Mouse (Mus musculus) limb, embryonic 14.5 days (tissue): ENCODE data around the gene Gstm5. TPM values are rescaled to one million over a fixed set of nuclear protein-coding genes. Genes with fewer than 3 reads are reported as not detected.

Experiments used
- ATAC-seq: fragments of 200-750 bp; cut with Nextera tagmentation; 2 replicates; pipeline ENCODE4 v1.8.0; 2017; ENCODE audit warnings: low read depth, moderate number of reproducible peaks, moderate TSS enrichment; ENCODE audit not compliant: low FRiP score
- DNase-seq: peaks from one replicate; pipeline ENCODE4 v3.0.0-alpha.2; 2015; ENCODE audit warnings: low spot score
- H3K27ac ChIP-seq: fragments of 300-500 bp; sonication (generic); replicated peaks from 2 replicates; pipeline ENCODE4 v1.5.1; 2014; ENCODE audit warnings: low read depth, mild to moderate bottlenecking, low read length, moderate library complexity, mixed read lengths
- H3K27me3 ChIP-seq: fragments of 300-500 bp; sonication (generic); 2 replicates; pipeline ENCODE4 v1.6.1; 2014; ENCODE audit warnings: low read length, mixed read lengths; ENCODE audit not compliant: control insufficient read depth, insufficient read depth
- H3K36me3 ChIP-seq: fragments of 300-500 bp; sonication (generic); 2 replicates; pipeline ENCODE4 v1.6.1; 2014; ENCODE audit warnings: mild to moderate bottlenecking, low read length, moderate library complexity, mixed read lengths; ENCODE audit not compliant: control insufficient read depth, insufficient read depth
- H3K4me1 ChIP-seq: fragments of 300-500 bp; sonication (generic); 2 replicates; pipeline ENCODE4 v1.6.1; 2014; ENCODE audit warnings: antibody characterized with exemption, low read length, mixed read lengths; ENCODE audit not compliant: control insufficient read depth, insufficient read depth
- H3K4me2 ChIP-seq: fragments of 300-500 bp; sonication (generic); replicated peaks from 2 replicates; pipeline ENCODE4 v1.6.1; 2014; ENCODE audit warnings: low read depth, mild to moderate bottlenecking, low read length, moderate library complexity; ENCODE audit not compliant: severe bottlenecking
- H3K4me3 ChIP-seq: fragments of 300-500 bp; sonication (generic); replicated peaks from 2 replicates; pipeline ENCODE4 v1.5.1; 2014; ENCODE audit warnings: low read length
- H3K9ac ChIP-seq: fragments of 300-500 bp; sonication (generic); 2 replicates; pipeline ENCODE4 v1.6.1; 2014; ENCODE audit warnings: mild to moderate bottlenecking, low read depth, low read length, moderate library complexity; ENCODE audit not compliant: severe bottlenecking
- H3K9me3 ChIP-seq: fragments of 300-500 bp; sonication (generic); 2 replicates; pipeline ENCODE4 v1.6.1; 2016; ENCODE audit warnings: low read length; ENCODE audit not compliant: control insufficient read depth
- POLR2A ChIP-seq: fragments of 200-500 bp; IDR thresholded peaks from 2 replicates; pipeline ENCODE4 v1.8.0; 2012; ENCODE audit warnings: inconsistent platforms, mild to moderate bottlenecking, moderate library complexity, borderline replicate concordance; ENCODE audit not compliant: insufficient read depth, insufficient read length; ENCODE audit errors: extremely low read depth
- WGBS: fragments of 180-500 bp; shearing (Covaris S2); extraction: QIAGEN DNeasy Blood & Tissue Kit; methylation state at CpG from one replicate; pipeline ENCODE4 v1.1.7; 2014; 5-methylcytosine and 5-hydroxymethylcytosine counted together
- polyA plus RNA-seq, 2 experiments: library from polyadenylated mRNA; depleted of rRNA in 1 of 2; stranded (reverse) in 1 of 2; unstranded in 1 of 2; fragments of >200 nt; fragmentation: Nextera tagmentation in 1 of 2; extraction: Ambion mirVana in 1 of 2; gene quantifications; 2 replicates each; pipeline versions ENCODE4 v1.2.1 to v1.2.3; 2012 to 2014

Gstm5 gene
- polyA plus RNA-seq, 2 experiments, result 154 to 214 TPM

GRCm38 (mm10) chr3:107945729-107946128 is 50.1 kb downstream of the Gstm5 start:
- WGBS, result 49% methylated on average over 4 of the region's 4 CpGs
- no peak overlapping the region for H3K27ac ChIP-seq
- H3K4me1 ChIP-seq, result peaks cover 5% of the 10 kb centered on the region
- DNase-seq (no peak), ATAC-seq (no peak)
- no peaks in the 10 kb centered on the region for H3K27me3 ChIP-seq
- H3K9ac ChIP-seq, result no peak overlapping the region
- H3K36me3 ChIP-seq, result no peaks in the 10 kb centered on the region
- H3K4me2 ChIP-seq, result no peak overlapping the region
- no peak overlapping the region for H3K4me3 ChIP-seq
- no peak for TF ChIP-seq POLR2A
- no peaks in the 10 kb centered on the region for H3K9me3 ChIP-seq

Other genes starting within 250 kb of the Gstm5 start
- 142 and 143 TPM in 2 replicates for gene Ahcyl1, start 199.3 kb upstream of the Gstm5 start, polyA plus RNA-seq (2012; rRNA removed)
- 97.1 and 110 TPM in 2 replicates for gene Ahcyl1, start 199.3 kb upstream of the Gstm5 start, polyA plus RNA-seq (2014; fragmentation: Nextera tagmentation; extraction: Ambion mirVana)
- 14.9 and 16.3 TPM in 2 replicates for gene Csf1, start 135.4 kb upstream of the Gstm5 start, polyA plus RNA-seq (2012; rRNA removed)
- 12.7 and 13.6 TPM in 2 replicates for gene Csf1, start 135.4 kb upstream of the Gstm5 start, polyA plus RNA-seq (2014; fragmentation: Nextera tagmentation; extraction: Ambion mirVana)
- 0.06 and 0.09 TPM in 2 replicates for gene Eps8l3, start 18.6 kb upstream of the Gstm5 start, polyA plus RNA-seq (2012; rRNA removed)
- not detected in 2 replicates for gene Eps8l3, start 18.6 kb upstream of the Gstm5 start, polyA plus RNA-seq (2014; fragmentation: Nextera tagmentation; extraction: Ambion mirVana)
- 17.5 and 19.2 TPM in 2 replicates for gene Gstm7, start 36.0 kb downstream of the Gstm5 start, polyA plus RNA-seq (2012; rRNA removed)
- 19.8 and 25.7 TPM in 2 replicates for gene Gstm7, start 36.0 kb downstream of the Gstm5 start, polyA plus RNA-seq (2014; fragmentation: Nextera tagmentation; extraction: Ambion mirVana)
- gene Gstm6, start 47.9 kb downstream of the Gstm5 start, polyA plus RNA-seq (2012; rRNA removed), result 7.3 and 7.6 TPM in 2 replicates
- 9.5 and 13.0 TPM in 2 replicates for gene Gstm6, start 47.9 kb downstream of the Gstm5 start, polyA plus RNA-seq (2014; fragmentation: Nextera tagmentation; extraction: Ambion mirVana)
- gene Gstm3, start 73.5 kb downstream of the Gstm5 start, polyA plus RNA-seq (2012; rRNA removed), result not detected in 2 replicates
- not detected in 2 replicates for gene Gstm3, start 73.5 kb downstream of the Gstm5 start, polyA plus RNA-seq (2014; fragmentation: Nextera tagmentation; extraction: Ambion mirVana)
- gene Gstm2, start 90.6 kb downstream of the Gstm5 start, polyA plus RNA-seq (2012; rRNA removed), result 44.0 and 51.0 TPM in 2 replicates
- gene Gstm2, start 90.6 kb downstream of the Gstm5 start, polyA plus RNA-seq (2014; fragmentation: Nextera tagmentation; extraction: Ambion mirVana), result 56.7 and 61.0 TPM in 2 replicates
- 31.6 and 43.9 TPM in 2 replicates for gene Gstm1, start 122.2 kb downstream of the Gstm5 start, polyA plus RNA-seq (2012; rRNA removed)
- gene Gstm1, start 122.2 kb downstream of the Gstm5 start, polyA plus RNA-seq (2014; fragmentation: Nextera tagmentation; extraction: Ambion mirVana), result 56.0 and 59.3 TPM in 2 replicates
- gene Gstm4, start 149.1 kb downstream of the Gstm5 start, polyA plus RNA-seq (2012; rRNA removed), result 14.4 and 14.5 TPM in 2 replicates
- gene Gstm4, start 149.1 kb downstream of the Gstm5 start, polyA plus RNA-seq (2014; fragmentation: Nextera tagmentation; extraction: Ambion mirVana), result 14.4 and 16.2 TPM in 2 replicates
- gene Ampd2, start 190.8 kb downstream of the Gstm5 start, polyA plus RNA-seq (2012; rRNA removed), result 116 and 161 TPM in 2 replicates
- 35.8 and 38.7 TPM in 2 replicates for gene Ampd2, start 190.8 kb downstream of the Gstm5 start, polyA plus RNA-seq (2014; fragmentation: Nextera tagmentation; extraction: Ambion mirVana)
- gene Gnat2, start 197.0 kb downstream of the Gstm5 start, polyA plus RNA-seq (2012; rRNA removed), result 0.70 and 0.88 TPM in 2 replicates
- gene Gnat2, start 197.0 kb downstream of the Gstm5 start, polyA plus RNA-seq (2014; fragmentation: Nextera tagmentation; extraction: Ambion mirVana), result 0.70 and 0.91 TPM in 2 replicates